Mouse (Mus musculus) embryo, embryonic 10.5 days (tissue): ENCODE measurements around the gene Ssbp2.

Source experiments
- DNase-seq: peaks from one replicate; pipeline ENCODE4 v3.0.0-alpha.2; 2015; ENCODE audit warnings: low spot score

Gene Ssbp2

GRCm38 (mm10) chr13:91459896-91460620 lies at the start of gene Ssbp2:
Ssbp2 (plus strand) TSS chr13:91460283.
- peak; percentile 73 for DNase-seq

- no peak for DNase-seq
These were observed 46.2 kb upstream of the Ssbp2 start for GRCm38 (mm10) chr13:91413752-91414503.

GRCm38 (mm10) chr13:91415896-91416295 lies 44.2 kb upstream of the Ssbp2 start:
- no peak for DNase-seq

- no peak for DNase-seq
These were observed 43.4 kb upstream of the Ssbp2 start for GRCm38 (mm10) chr13:91416698-91417097.

- peak; percentile 75 for DNase-seq
These were observed 38.6 kb upstream of the Ssbp2 start for GRCm38 (mm10) chr13:91421387-91421949.

- DNase-seq, result no peak
These were observed 29.2 kb upstream of the Ssbp2 start for GRCm38 (mm10) chr13:91430867-91431266.

GRCm38 (mm10) chr13:91431392-91432355 lies 28.4 kb upstream of the Ssbp2 start:
- DNase-seq, result peak; percentile 56

- no peak for DNase-seq
These were observed 27.1 kb upstream of the Ssbp2 start for GRCm38 (mm10) chr13:91433021-91433420.

- no peak for DNase-seq
These were observed 22.2 kb upstream of the Ssbp2 start for GRCm38 (mm10) chr13:91437931-91438330.

GRCm38 (mm10) chr13:91441476-91441875 lies 18.6 kb upstream of the Ssbp2 start:
- DNase-seq, result no peak

GRCm38 (mm10) chr13:91446728-91447127 lies 13.4 kb upstream of the Ssbp2 start:
- no peak for DNase-seq

- DNase-seq, result no peak
These were observed 11.1 kb upstream of the Ssbp2 start for GRCm38 (mm10) chr13:91448936-91449335.

- DNase-seq, result no peak
These were observed 8.5 kb upstream of the Ssbp2 start for GRCm38 (mm10) chr13:91451405-91452166.

- DNase-seq, result no peak
These were observed 7.8 kb upstream of the Ssbp2 start for GRCm38 (mm10) chr13:91452269-91452668.

GRCm38 (mm10) chr13:91453236-91453635 lies 6.8 kb upstream of the Ssbp2 start:
- no peak for DNase-seq

- DNase-seq, result no peak
These were observed 4.0 kb upstream of the Ssbp2 start for GRCm38 (mm10) chr13:91456041-91456440.

GRCm38 (mm10) chr13:91456735-91457134 lies 3.3 kb upstream of the Ssbp2 start:
- DNase-seq, result no peak

- no peak for DNase-seq
These were observed 2.1 kb upstream of the Ssbp2 start for GRCm38 (mm10) chr13:91457974-91458373.

- DNase-seq, result no peak
These were observed 594 bp upstream of the Ssbp2 start for GRCm38 (mm10) chr13:91459489-91459888.

GRCm38 (mm10) chr13:91460621-91461284 lies 670 bp downstream of the Ssbp2 start:
- DNase-seq, result peak; percentile 96

- no peak for DNase-seq
These were observed 1.2 kb downstream of the Ssbp2 start for GRCm38 (mm10) chr13:91461299-91461698.
